Mouse (Mus musculus) MN1 (cell line): ENCODE results near the gene Herpud1.

Source experiments
- DNase-seq: peaks from one replicate; pipeline ENCODE4 v3.0.0-alpha.2; 2016; ENCODE audit warnings: low spot score

The Herpud1 gene

GRCm38 (mm10) chr8:94386214-94387026, at the start of gene Herpud1:
Gene Herpud1, plus strand, starts transcription at chr8:94386438.
- peak; percentile 98 for DNase-seq

- DNase-seq, result no peak
Measured at GRCm38 (mm10) chr8:94337559-94337958, 48.7 kb upstream of the Herpud1 start.

- no peak for DNase-seq
Measured at GRCm38 (mm10) chr8:94340796-94341195, 45.4 kb upstream of the Herpud1 start.

GRCm38 (mm10) chr8:94342691-94343090, 43.5 kb upstream of the Herpud1 start:
- DNase-seq, result no peak

- DNase-seq, result peak; percentile 82
Measured at GRCm38 (mm10) chr8:94343290-94343689, 42.9 kb upstream of the Herpud1 start.

GRCm38 (mm10) chr8:94343778-94344320, 42.4 kb upstream of the Herpud1 start:
- DNase-seq, result no peak

- DNase-seq, result no peak
Measured at GRCm38 (mm10) chr8:94345657-94346056, 40.6 kb upstream of the Herpud1 start.

GRCm38 (mm10) chr8:94346264-94346663, 40.0 kb upstream of the Herpud1 start:
- DNase-seq, result no peak

- DNase-seq, result no peak
Measured at GRCm38 (mm10) chr8:94348425-94348824, 37.8 kb upstream of the Herpud1 start.

GRCm38 (mm10) chr8:94354069-94354531, 32.1 kb upstream of the Herpud1 start:
- no peak for DNase-seq

GRCm38 (mm10) chr8:94354571-94354970, 31.7 kb upstream of the Herpud1 start:
- no peak for DNase-seq

GRCm38 (mm10) chr8:94357220-94357619, 29.0 kb upstream of the Herpud1 start:
- DNase-seq, result no peak

- DNase-seq, result peak; percentile 36
Measured at GRCm38 (mm10) chr8:94358541-94358940, 27.7 kb upstream of the Herpud1 start.

GRCm38 (mm10) chr8:94361774-94362431, 24.3 kb upstream of the Herpud1 start:
- DNase-seq, result no peak

- no peak for DNase-seq
Measured at GRCm38 (mm10) chr8:94362607-94363239, 23.5 kb upstream of the Herpud1 start.

- no peak for DNase-seq
Measured at GRCm38 (mm10) chr8:94363288-94363688, 22.9 kb upstream of the Herpud1 start.

GRCm38 (mm10) chr8:94363906-94364305, 22.3 kb upstream of the Herpud1 start:
- no peak for DNase-seq

- no peak for DNase-seq
Measured at GRCm38 (mm10) chr8:94364686-94365312, 21.4 kb upstream of the Herpud1 start.

- DNase-seq, result no peak
Measured at GRCm38 (mm10) chr8:94365410-94365981, 20.7 kb upstream of the Herpud1 start.

GRCm38 (mm10) chr8:94370839-94371238, 15.4 kb upstream of the Herpud1 start:
- DNase-seq, result no peak

- no peak for DNase-seq
Measured at GRCm38 (mm10) chr8:94372955-94373599, 13.2 kb upstream of the Herpud1 start.
